In the genomic region with DNA sequence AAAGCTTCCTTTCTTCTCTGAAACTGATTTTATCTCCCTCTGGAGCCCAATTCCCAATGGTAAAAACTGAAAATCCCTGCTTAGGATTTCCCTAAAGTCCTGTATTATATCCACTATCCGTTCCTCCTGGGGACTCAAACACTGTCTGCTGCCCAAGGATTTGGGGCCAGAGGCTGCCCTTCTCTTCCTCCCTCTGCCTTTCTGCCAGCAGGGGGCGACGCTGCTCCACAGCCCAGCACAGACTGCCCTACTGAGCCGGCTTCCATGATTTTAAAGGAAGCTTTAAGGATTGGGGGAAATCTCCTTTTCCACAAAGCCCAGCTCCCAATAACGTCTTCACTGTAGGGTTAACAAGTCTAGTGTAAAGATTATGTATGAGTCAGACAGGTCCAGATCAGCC, we compare ENCODE assay signal across 8 mouse cellular contexts.
DNase-seq lines count a peak whose midpoint lies in the region; ATAC-seq lines count a peak whose summit lies in the region.

No protein-coding gene starts in this region.

- no peaks in the 10 kb centered on the region for H3K36me3 ChIP-seq in hindbrain, embryonic 11.5 days (ENCODE audit: control insufficient read depth, insufficient read depth, low read length)
- no peaks in the 10 kb centered on the region for H3K36me3 ChIP-seq in hindbrain, embryonic 16.5 days (ENCODE audit: control insufficient read depth, insufficient read depth, low read length)
- H3K36me3 ChIP-seq in hindbrain, embryonic 13.5 days: no peaks in the 10 kb centered on the region

- peak; percentile 59 for DNase-seq in hindbrain, embryonic 11.5 days (ENCODE audit: low spot score)
- peak; percentile 58 for DNase-seq in right cerebral cortex, postnatal 14 days
- DNase-seq in right cerebral cortex, adult 2 months (ENCODE audit: low spot score in 2 of 2): no peak
- peak; percentile 37 for DNase-seq in adrenal gland, postnatal 25 days
- DNase-seq in lung, postnatal 36 days: peak; percentile 26
- DNase-seq in layer of hippocampus, adult 9-10 months (ENCODE audit: low spot score): no peak

- ATAC-seq in hindbrain, embryonic 11.5 days (ENCODE audit: low FRiP score): no peak
- no peak for ATAC-seq in hindbrain, embryonic 16.5 days
- no peak for ATAC-seq in hindbrain, embryonic 13.5 days (ENCODE audit: low FRiP score)

- H3K4me3 ChIP-seq in hindbrain, embryonic 11.5 days (ENCODE audit: low read depth, low read length): no peak overlapping the region
- no peak overlapping the region for H3K4me3 ChIP-seq in hindbrain, embryonic 16.5 days (ENCODE audit: low read length)
- no peak overlapping the region for H3K4me3 ChIP-seq in hindbrain, embryonic 13.5 days

- H3K27ac ChIP-seq in hindbrain, embryonic 11.5 days (ENCODE audit: low read depth, low read length): no peak overlapping the region
- no peak overlapping the region for H3K27ac ChIP-seq in hindbrain, embryonic 16.5 days (ENCODE audit: low read depth, low read length)
- H3K27ac ChIP-seq in hindbrain, embryonic 13.5 days: no peak overlapping the region

- no peaks in the 10 kb centered on the region for H3K9me3 ChIP-seq in hindbrain, embryonic 11.5 days (ENCODE audit: control insufficient read depth, low read length)
- no peaks in the 10 kb centered on the region for H3K9me3 ChIP-seq in hindbrain, embryonic 16.5 days (ENCODE audit: control insufficient read depth, low read length)
- no peaks in the 10 kb centered on the region for H3K9me3 ChIP-seq in hindbrain, embryonic 13.5 days

- 35% methylated on average over 5 of the region's 5 CpGs for WGBS in hindbrain, embryonic 11.5 days
- 29% methylated on average over 5 of the region's 5 CpGs for WGBS in hindbrain, embryonic 16.5 days
- 36% methylated on average over 5 of the region's 5 CpGs for WGBS in hindbrain, embryonic 13.5 days

- no peaks in the 10 kb centered on the region for H3K4me1 ChIP-seq in hindbrain, embryonic 11.5 days (replicated peaks; ENCODE audit: control insufficient read depth, insufficient read depth, low read length)
- H3K4me1 ChIP-seq in hindbrain, embryonic 16.5 days (ENCODE audit: control insufficient read depth, insufficient read depth, low read depth, low read length): peaks cover 3% of the 10 kb centered on the region; the same call in 1 of the 2 replicates
- 0 out of 2 replicates have a peak, but pooled peaks cover 5% of the 10 kb centered on the region for H3K4me1 ChIP-seq in hindbrain, embryonic 13.5 days (replicated peaks)

- H3K27me3 ChIP-seq in hindbrain, embryonic 11.5 days (ENCODE audit: control insufficient read depth, insufficient read depth, low read length): no peaks in the 10 kb centered on the region
- H3K27me3 ChIP-seq in hindbrain, embryonic 16.5 days (replicated peaks; ENCODE audit: control insufficient read depth, insufficient read depth, low read length): no peaks in the 10 kb centered on the region
- H3K27me3 ChIP-seq in hindbrain, embryonic 13.5 days: no peaks in the 10 kb centered on the region

- no peak overlapping the region for H3K9ac ChIP-seq in hindbrain, embryonic 11.5 days (ENCODE audit: low read depth, low read length)
- H3K9ac ChIP-seq in hindbrain, embryonic 16.5 days (ENCODE audit: low read depth, low read length): no peak overlapping the region
- H3K9ac ChIP-seq in hindbrain, embryonic 13.5 days: no peak overlapping the region

- H3K4me2 ChIP-seq in hindbrain, embryonic 11.5 days (replicated peaks; ENCODE audit: low read depth, low read length): no peak overlapping the region
- no peak overlapping the region for H3K4me2 ChIP-seq in hindbrain, embryonic 16.5 days (ENCODE audit: low read length)
- H3K4me2 ChIP-seq in hindbrain, embryonic 13.5 days: no peak overlapping the region

Comparison
In these comparisons a context has a peak if more than half of its experiments do, and no peak if none do; other contexts are left out.
1. DNase-seq: peak in hindbrain, embryonic 11.5 days (single experiment), right cerebral cortex, postnatal 14 days (single experiment), adrenal gland, postnatal 25 days (single experiment) and lung, postnatal 36 days (single experiment); none in right cerebral cortex, adult 2 months (0 of 2) and layer of hippocampus, adult 9-10 months (single experiment).